Mouse (Mus musculus): ENCODE measurements around the gene Syap1.

DNA sequence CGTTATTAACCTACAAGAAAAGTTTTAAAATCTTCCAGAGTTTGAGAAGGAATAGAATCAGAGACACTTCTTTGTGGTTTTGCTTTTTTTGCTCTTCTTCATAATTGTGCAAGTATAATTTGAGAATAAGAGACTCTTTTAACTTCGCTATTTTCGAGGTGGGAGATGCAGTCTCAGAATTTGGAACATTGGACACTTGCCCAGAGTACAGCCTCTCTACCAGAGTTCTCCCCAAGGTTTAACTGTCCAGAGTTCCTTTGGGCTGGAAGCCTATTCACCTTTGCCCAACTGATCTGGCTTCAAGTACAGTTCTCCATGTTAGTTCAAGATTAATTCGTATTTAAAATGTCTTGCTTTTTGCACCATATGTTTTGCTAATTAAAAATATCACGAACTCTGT is 58.5 kb downstream of the Syap1 start:
- no peak for TF ChIP-seq POLR2A (IDR thresholded peaks at IDR 0.05; ENCODE audit: insufficient read depth, low read depth, low read length)
- no peak for TF ChIP-seq CTCF (IDR thresholded peaks at IDR 0.05; ENCODE audit: insufficient read depth, low read depth, low read length)

All from olfactory bulb, adult 2 months (tissue).